Mouse (Mus musculus) MEL (cell line): Measurements from ENCODE around the gene Ywhae.

Source experiments
- CTCF ChIP-seq, 3 experiments: IDR thresholded peaks in 2 of 3; conservative IDR thresholded peaks in 1 of 3; 2 replicates each; pipeline ENCODE4 v1.5.1; 2011 to 2012; ENCODE audit warnings: low read length in 3 of 3, low read depth in 2 of 3, mild to moderate bottlenecking in 2 of 3, improper control_type of control experiment in 1 of 3, inconsistent platforms in 1 of 3, mixed read lengths in 1 of 3, moderate library complexity in 1 of 3; ENCODE audit not compliant: control insufficient read depth in 1 of 3, insufficient read depth in 1 of 3, poor library complexity in 1 of 3, severe bottlenecking in 1 of 3
- E2F4 ChIP-seq: IDR thresholded peaks from 2 replicates; pipeline ENCODE4 v1.6.1; 2011; ENCODE audit warnings: low read depth, low read length, improper control_type of control experiment, borderline replicate concordance
- EP300 ChIP-seq, 2 experiments: IDR thresholded peaks; 2 replicates each; pipeline ENCODE4 v1.6.1; 2011; ENCODE audit warnings: improper control_type of control experiment in 2 of 2, low read length in 2 of 2, low read depth in 1 of 2, mild to moderate bottlenecking in 1 of 2
- ETS1 ChIP-seq: IDR thresholded peaks from 2 replicates; pipeline ENCODE4 v1.6.1; 2012; ENCODE audit warnings: low read depth, mild to moderate bottlenecking, inconsistent platforms, low read length, improper control_type of control experiment, moderate library complexity
- HCFC1 ChIP-seq: IDR thresholded peaks from 2 replicates; pipeline ENCODE4 v1.6.1; 2012; ENCODE audit warnings: low read depth, mild to moderate bottlenecking, inconsistent platforms, low read length, improper control_type of control experiment, moderate library complexity
- NRF1 ChIP-seq: IDR thresholded peaks from 2 replicates; pipeline ENCODE4 v1.6.1; 2014; ENCODE audit warnings: low read depth, mild to moderate bottlenecking, inconsistent platforms, low read length, improper control_type of control experiment, moderate library complexity; ENCODE audit not compliant: poor library complexity, insufficient read depth, severe bottlenecking
- TAL1 ChIP-seq: IDR thresholded peaks from 2 replicates; pipeline ENCODE4 v1.6.1; 2012; ENCODE audit warnings: mild to moderate bottlenecking, inconsistent platforms, low read length, moderate library complexity, mixed read lengths
- USF1 ChIP-seq: IDR thresholded peaks from 2 replicates; pipeline ENCODE4 v1.6.1; 2014; ENCODE audit warnings: low read depth, mild to moderate bottlenecking, inconsistent platforms, low read length, improper control_type of control experiment, moderate library complexity
- ZC3H11A ChIP-seq: IDR thresholded peaks from 2 replicates; pipeline ENCODE4 v1.6.1; 2012; ENCODE audit warnings: low read depth, mild to moderate bottlenecking, inconsistent platforms, low read length, improper control_type of control experiment
- ZMIZ1 ChIP-seq: IDR thresholded peaks from 2 replicates; pipeline ENCODE4 v1.6.1; 2012; ENCODE audit warnings: low read depth, mild to moderate bottlenecking, inconsistent platforms, low read length, improper control_type of control experiment, moderate library complexity

- no peak for TF ChIP-seq E2F4
- TF ChIP-seq CTCF (IDR thresholded peaks at IDR 0.05 in 2 of 3, conservative IDR thresholded peaks at IDR 0.05 in 1 of 3; ENCODE audit: control insufficient read depth in 1 of 3, insufficient read depth in 1 of 3, low read depth in 2 of 3, low read length in 3 of 3, poor library complexity in 1 of 3, severe bottlenecking in 1 of 3), result peak; percentile 75 to 96 (median 91)
- no peak for TF ChIP-seq HCFC1
- TF ChIP-seq EP300 (IDR thresholded peaks at IDR 0.05; ENCODE audit: low read depth in 1 of 2, low read length in 2 of 2), result no peak
- no peak for TF ChIP-seq ZMIZ1
- TF ChIP-seq ETS1, result no peak
- TF ChIP-seq USF1, result no peak
- TF ChIP-seq TAL1, result no peak
- TF ChIP-seq NRF1, result no peak
- TF ChIP-seq ZC3H11A, result peak; percentile 95
Observed at GRCm38 (mm10) chr11:75781919-75782318, 49.2 kb downstream of the Ywhae start.
